Mouse (Mus musculus): ENCODE measurements around the gene Spats2l.

DNA sequence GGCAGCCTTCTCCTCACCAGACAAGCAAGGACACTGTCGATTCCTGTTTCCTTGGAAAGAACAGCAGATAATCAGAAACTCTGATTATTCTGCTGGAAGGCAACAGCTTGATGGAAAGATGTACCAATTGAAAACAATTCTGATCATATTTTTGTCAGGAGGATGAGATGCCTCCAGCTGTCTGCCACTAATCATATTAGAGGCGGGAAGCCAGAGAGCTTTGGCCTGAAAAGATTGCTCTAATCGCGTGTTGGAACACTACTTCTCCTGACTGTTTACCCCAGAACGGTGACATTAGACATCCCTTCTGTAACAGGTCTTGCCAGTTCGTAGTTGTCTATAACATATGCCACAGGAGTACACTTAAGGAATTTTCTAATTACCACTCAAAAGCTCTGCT lies 26.9 kb downstream of the Spats2l start:
- no peak for TF ChIP-seq POLR2A (IDR thresholded peaks at IDR 0.05; ENCODE audit: borderline replicate concordance, control insufficient read depth, low read depth, low read length)
- TF ChIP-seq CTCF (IDR thresholded peaks at IDR 0.05; ENCODE audit: control insufficient read depth, insufficient read depth, low read length): no peak

Data from bone marrow, adult 2 months (tissue).